Mouse (Mus musculus) CH12.LX (cell line): ENCODE measurements at regions not wholly inside any gene's neighbourhood (a gene's known extent, or its start where the extent isn't known, plus 50 kb on each side); places are given as distances from the start of the nearest gene placed in this dataset.

ENCODE experiments used
- DNase-seq: peaks from one replicate; pipeline ENCODE4 v3.0.0-alpha.2; 2013; ENCODE audit errors: extremely low read depth
- H3K27ac ChIP-seq: 2 replicates; pipeline ENCODE4 v1.5.1; 2012; ENCODE audit warnings: low read depth, mild to moderate bottlenecking, control low read depth, moderate library complexity; ENCODE audit not compliant: insufficient read depth
- H3K27me3 ChIP-seq: replicated peaks from 2 replicates; pipeline ENCODE3; 2012; ENCODE audit warnings: inconsistent platforms
- H3K36me3 ChIP-seq, 2 experiments: replicated peaks in 1 of 2; 2 replicates each; pipeline versions ENCODE3 to v1.6.1; 2012; ENCODE audit warnings: inconsistent platforms in 1 of 2, low read length in 1 of 2, mild to moderate bottlenecking in 1 of 2, mixed read lengths in 1 of 2, moderate library complexity in 1 of 2; ENCODE audit not compliant: control insufficient read depth in 1 of 2, insufficient read depth in 1 of 2
- H3K4me1 ChIP-seq, 2 experiments: 2 replicates each; pipeline ENCODE4 v1.6.1; 2012; ENCODE audit warnings: inconsistent platforms in 1 of 2, moderate library complexity in 1 of 2; ENCODE audit not compliant: insufficient read depth in 2 of 2, control insufficient read depth in 1 of 2
- H3K4me2 ChIP-seq: 2 replicates; pipeline ENCODE4 v1.6.1; 2012; ENCODE audit warnings: low read depth, mild to moderate bottlenecking, control low read depth; ENCODE audit not compliant: poor library complexity, insufficient read depth, severe bottlenecking
- H3K4me3 ChIP-seq, 3 experiments: fragments of 150-350 bp in 1 of 3; sonication (generic) in 1 of 3; replicated peaks in 1 of 3; 2 replicates each; pipeline versions ENCODE3 to v1.5.1; 2011 to 2012; ENCODE audit warnings: low read depth in 2 of 3, low read length in 2 of 3, mild to moderate bottlenecking in 2 of 3, moderate library complexity in 2 of 3, control low read depth in 1 of 3, improper control_type of control experiment in 1 of 3, inconsistent platforms in 1 of 3, mixed read lengths in 1 of 3; ENCODE audit not compliant: poor library complexity in 1 of 3
- H3K79me2 ChIP-seq: replicated peaks from 2 replicates; pipeline ENCODE4 v1.6.1; 2012; ENCODE audit warnings: mild to moderate bottlenecking, moderate library complexity; ENCODE audit not compliant: control insufficient read depth, poor library complexity, insufficient read depth, severe bottlenecking; ENCODE audit errors: extremely low read depth
- H3K9ac ChIP-seq: 2 replicates; pipeline ENCODE4 v1.6.1; 2012; ENCODE audit warnings: low read depth, mild to moderate bottlenecking, control low read depth, moderate library complexity; ENCODE audit not compliant: insufficient read depth
- H3K9me3 ChIP-seq: replicated peaks from 2 replicates; pipeline ENCODE3; 2012; ENCODE audit warnings: low read length, inconsistent platforms, mixed read lengths
- BHLHE40 ChIP-seq: IDR thresholded peaks from 2 replicates; pipeline ENCODE4 v1.6.1; 2011; ENCODE audit warnings: mild to moderate bottlenecking, low read depth, low read length, improper control_type of control experiment
- CHD1 ChIP-seq: IDR thresholded peaks from 2 replicates; pipeline ENCODE4 v1.6.1; 2012; ENCODE audit warnings: low read depth, low read length, improper control_type of control experiment, inconsistent platforms
- CHD2 ChIP-seq: IDR thresholded peaks from 2 replicates; pipeline ENCODE4 v1.6.1; 2011; ENCODE audit warnings: low read length, improper control_type of control experiment
- CTCF ChIP-seq, 2 experiments: IDR thresholded peaks in 1 of 2; conservative IDR thresholded peaks in 1 of 2; 2 replicates each; pipeline ENCODE4 v1.5.1; 2011 to 2012; ENCODE audit warnings: low read depth in 2 of 2, low read length in 2 of 2, improper control_type of control experiment in 1 of 2, inconsistent platforms in 1 of 2, mild to moderate bottlenecking in 1 of 2, moderate library complexity in 1 of 2
- ELF1 ChIP-seq: IDR thresholded peaks from 2 replicates; pipeline ENCODE4 v1.6.1; 2014; ENCODE audit warnings: low read depth, mild to moderate bottlenecking, inconsistent platforms, low read length, improper control_type of control experiment
- ETS1 ChIP-seq: conservative IDR thresholded peaks from 2 replicates; pipeline ENCODE4 v1.6.1; 2012; ENCODE audit warnings: low read depth, mild to moderate bottlenecking, inconsistent platforms, low read length, improper control_type of control experiment, moderate library complexity
- GABPA ChIP-seq: IDR thresholded peaks from 2 replicates; pipeline ENCODE4 v1.6.1; 2012; ENCODE audit warnings: low read depth, low read length, improper control_type of control experiment, inconsistent platforms; ENCODE audit not compliant: insufficient replicate concordance
- HCFC1 ChIP-seq: IDR thresholded peaks from 2 replicates; pipeline ENCODE4 v1.6.1; 2012; ENCODE audit warnings: low read depth, mild to moderate bottlenecking, inconsistent platforms, low read length, improper control_type of control experiment
- IRF4 ChIP-seq: IDR thresholded peaks from 2 replicates; pipeline ENCODE4 v1.6.1; 2014; ENCODE audit warnings: low read depth, mild to moderate bottlenecking, inconsistent platforms, low read length, improper control_type of control experiment
- JUN ChIP-seq: IDR thresholded peaks from 2 replicates; pipeline ENCODE4 v1.6.1; 2011; ENCODE audit warnings: low read depth, mild to moderate bottlenecking, low read length, improper control_type of control experiment, moderate library complexity; ENCODE audit not compliant: insufficient read depth
- MAZ ChIP-seq: IDR thresholded peaks from 2 replicates; pipeline ENCODE4 v1.6.1; 2012; ENCODE audit warnings: low read depth, mild to moderate bottlenecking, inconsistent platforms, low read length, improper control_type of control experiment, moderate library complexity
- NELFE ChIP-seq: IDR thresholded peaks from 2 replicates; pipeline ENCODE4 v1.6.1; 2011; ENCODE audit warnings: low read depth, low read length, improper control_type of control experiment
- NRF1 ChIP-seq: IDR thresholded peaks from 2 replicates; pipeline ENCODE4 v1.6.1; 2014; ENCODE audit warnings: low read depth, mild to moderate bottlenecking, inconsistent platforms, low read length, improper control_type of control experiment, moderate library complexity
- PAX5 ChIP-seq: IDR thresholded peaks from 2 replicates; pipeline ENCODE4 v1.6.1; 2012; ENCODE audit warnings: low read length, inconsistent platforms, mixed read lengths
- POLR2AphosphoS2 ChIP-seq: IDR thresholded peaks from 2 replicates; pipeline ENCODE4 v1.6.1; 2011; ENCODE audit warnings: low read depth, low read length, improper control_type of control experiment
- RAD21 ChIP-seq: IDR thresholded peaks from 2 replicates; pipeline ENCODE4 v1.6.1; 2011; ENCODE audit warnings: low read depth, mild to moderate bottlenecking, low read length, improper control_type of control experiment, moderate library complexity
- SIN3A ChIP-seq: IDR thresholded peaks from 2 replicates; pipeline ENCODE4 v1.6.1; 2012; ENCODE audit warnings: low read length, improper control_type of control experiment, inconsistent platforms
- SMC3 ChIP-seq: IDR thresholded peaks from 2 replicates; pipeline ENCODE4 v1.6.1; 2011; ENCODE audit warnings: low read depth, low read length, improper control_type of control experiment
- TBP ChIP-seq: conservative IDR thresholded peaks from 2 replicates; pipeline ENCODE4 v1.6.1; 2011; ENCODE audit warnings: low read depth, low read length, improper control_type of control experiment
- TCF12 ChIP-seq: IDR thresholded peaks from 2 replicates; pipeline ENCODE4 v1.6.1; 2014; ENCODE audit warnings: low read depth, mild to moderate bottlenecking, inconsistent platforms, low read length, improper control_type of control experiment
- ZC3H11A ChIP-seq: IDR thresholded peaks from 2 replicates; pipeline ENCODE4 v1.6.1; 2012; ENCODE audit warnings: low read depth, mild to moderate bottlenecking, inconsistent platforms, low read length, improper control_type of control experiment
- ZKSCAN1 ChIP-seq: IDR thresholded peaks from 2 replicates; pipeline ENCODE4 v1.6.1; 2012; ENCODE audit warnings: low read depth, inconsistent platforms, low read length, improper control_type of control experiment, borderline replicate concordance
- ZMIZ1 ChIP-seq: IDR thresholded peaks from 2 replicates; pipeline ENCODE4 v1.6.1; 2012; ENCODE audit warnings: low read depth, mild to moderate bottlenecking, inconsistent platforms, low read length, improper control_type of control experiment
- dilution Hi-C: fragments of 300-500 bp; cut with MboI; formaldehyde crosslinking; loops from 2 replicates; pipeline ENCODE4 v1.14.3; 2020; ENCODE audit warnings: low sequenced_read_pairs; ENCODE audit not compliant: extremely low pct_unique_long_range_greater_than_20kb, extremely low pct_ligation_motif_present
- in situ Hi-C: fragments of 300-500 bp; cut with MboI; formaldehyde crosslinking; loops from 3 replicates; pipeline ENCODE4 v1.14.3; 2019; ENCODE audit warnings: low sequenced_read_pairs, low pct_ligation_motif_present, low pct_unique_long_range_greater_than_20kb, mixed read lengths

GRCm38 (mm10) chr3:15107301-15107700 is 221.2 kb downstream of the Car2 start:
- peaks cover 4 to 39% of the 10 kb centered on the region in 2 experiments for H3K4me1 ChIP-seq
- no peak overlapping the region for H3K4me3 ChIP-seq
- no peak overlapping the region for H3K27ac ChIP-seq
- dilution Hi-C loops (no loop called here), in situ Hi-C loops (no loop called here)
- no peaks in the 10 kb centered on the region for H3K79me2 ChIP-seq
- no peak overlapping the region for H3K9ac ChIP-seq
- no peaks in the 10 kb centered on the region for H3K9me3 ChIP-seq
- H3K4me2 ChIP-seq = no peak overlapping the region
- no peak for DNase-seq
- H3K36me3 ChIP-seq = no peaks in the 10 kb centered on the region
- TF ChIP-seq GABPA (no peak), NRF1 (no peak), SMC3 (no peak), CHD2 (no peak), ETS1 (no peak), HCFC1 (no peak), JUN (no peak), NELFE (no peak), BHLHE40 (no peak), SIN3A (no peak), IRF4 (no peak), TCF12 (no peak), ELF1 (no peak), MAZ (no peak), ZMIZ1 (no peak)
- no peaks in the 10 kb centered on the region for H3K27me3 ChIP-seq

- Histone ChIP-seq H3K4me1 (peaks cover 4 to 39% of the 10 kb centered on the region in 2 experiments), H3K9ac (no peak overlapping the region), H3K27ac (no peak overlapping the region), H3K27me3 (no peaks in the 10 kb centered on the region), H3K4me3 (no peak overlapping the region), H3K9me3 (no peaks in the 10 kb centered on the region), H3K36me3 (no peaks in the 10 kb centered on the region), H3K4me2 (no peak overlapping the region), H3K79me2 (no peaks in the 10 kb centered on the region)
- DNase-seq = no peak
- in situ Hi-C loops (no loop called here), dilution Hi-C loops (no loop called here)
- TF ChIP-seq CTCF (conservative IDR thresholded peaks at IDR 0.05 in 1 of 2, IDR thresholded peaks at IDR 0.05 in 1 of 2; ENCODE audit: low read depth in 2 of 2, low read length in 2 of 2) = no peak
- no peak for TF ChIP-seq PAX5
- no peak for TF ChIP-seq TCF12
- TF ChIP-seq CHD1 = no peak
- TF ChIP-seq IRF4 = no peak
- TF ChIP-seq JUN = no peak
- no peak for TF ChIP-seq SIN3A
- TF ChIP-seq POLR2AphosphoS2 = no peak
- no peak for TF ChIP-seq TBP
- no peak for TF ChIP-seq RAD21
- no peak for TF ChIP-seq ZC3H11A
- no peak for TF ChIP-seq ZKSCAN1
- no peak for TF ChIP-seq NELFE
Measured at GRCm38 (mm10) chr3:15108239-15108934, 222.3 kb downstream of the Car2 start.
